Mouse (Mus musculus) G1E (cell line): ENCODE measurements around the gene Rtn4r. TPM values are rescaled to one million over a fixed set of nuclear protein-coding genes. Genes with fewer than 3 reads are reported as not detected.

Experiments used
- ATAC-seq: 2 replicates; pipeline ENCODE4 v1.8.0; 2016; ENCODE audit warnings: mild to moderate bottlenecking; ENCODE audit not compliant: insufficient number of reproducible peaks, poor library complexity, low FRiP score, severe bottlenecking; ENCODE audit errors: extremely low read depth
- DNase-seq: peaks from one replicate; pipeline ENCODE4 v3.0.0; 2012; ENCODE audit warnings: low spot score
- H3K27me3 ChIP-seq: 2 replicates; pipeline ENCODE4 v1.6.1; 2012; ENCODE audit warnings: mild to moderate bottlenecking, low read length, inconsistent platforms; ENCODE audit not compliant: insufficient read depth
- H3K36me3 ChIP-seq: replicated peaks from 2 replicates; pipeline ENCODE3; 2012; ENCODE audit warnings: mild to moderate bottlenecking, inconsistent platforms
- H3K4me1 ChIP-seq: 2 replicates; pipeline ENCODE4 v1.6.1; 2012; ENCODE audit warnings: low read depth, low read length, inconsistent platforms, mixed read lengths; ENCODE audit not compliant: insufficient read depth
- H3K4me3 ChIP-seq: 2 replicates; pipeline ENCODE4 v1.5.1; 2012; ENCODE audit warnings: low read depth, mild to moderate bottlenecking, inconsistent platforms, low read length, moderate library complexity, mixed read lengths
- H3K9me3 ChIP-seq: replicated peaks from 2 replicates; pipeline ENCODE4 v1.6.1; 2012; ENCODE audit warnings: inconsistent platforms
- CTCF ChIP-seq: IDR thresholded peaks from 2 replicates; pipeline ENCODE4 v1.5.1; 2012; ENCODE audit warnings: low read depth, low read length, inconsistent platforms, mixed read lengths
- GATA1 ChIP-seq: IDR thresholded peaks from 2 replicates; pipeline ENCODE4 v1.6.1; 2012; ENCODE audit warnings: borderline replicate concordance, low read length, inconsistent platforms, mixed read lengths
- GATA2 ChIP-seq: IDR thresholded peaks from 2 replicates; pipeline ENCODE4 v1.6.1; 2012; ENCODE audit warnings: low read depth, low read length, inconsistent platforms, borderline replicate concordance
- POLR2AphosphoS5 ChIP-seq: IDR thresholded peaks from 2 replicates; pipeline ENCODE4 v1.6.1; 2012; ENCODE audit warnings: low read depth, low read length, inconsistent platforms; ENCODE audit not compliant: insufficient replicate concordance
- TAL1 ChIP-seq: conservative IDR thresholded peaks from 2 replicates; pipeline ENCODE4 v1.6.1; 2012; ENCODE audit warnings: low read depth, low read length, inconsistent platforms, mixed read lengths
- polyA plus RNA-seq: library from polyadenylated mRNA; stranded (reverse); fragments of >175 nt; gene quantifications from 2 replicates; pipeline ENCODE4 v1.2.3, GENCODE M21; 2012
- total RNA-seq, 2 experiments: library from RNA; stranded (forward) in 1 of 2; stranded (reverse) in 1 of 2; fragments of 200-1000 nt in 1 of 2; fragments of >200 nt in 1 of 2; fragmentation: Nextera tagmentation in 1 of 2; gene quantifications; 2 replicates each; pipeline ENCODE4 v1.2.3; 2014 to 2017

Gene Rtn4r
- total and polyA plus RNA-seq, 3 experiments, result 0.11 TPM; not detected in 2

DNA sequence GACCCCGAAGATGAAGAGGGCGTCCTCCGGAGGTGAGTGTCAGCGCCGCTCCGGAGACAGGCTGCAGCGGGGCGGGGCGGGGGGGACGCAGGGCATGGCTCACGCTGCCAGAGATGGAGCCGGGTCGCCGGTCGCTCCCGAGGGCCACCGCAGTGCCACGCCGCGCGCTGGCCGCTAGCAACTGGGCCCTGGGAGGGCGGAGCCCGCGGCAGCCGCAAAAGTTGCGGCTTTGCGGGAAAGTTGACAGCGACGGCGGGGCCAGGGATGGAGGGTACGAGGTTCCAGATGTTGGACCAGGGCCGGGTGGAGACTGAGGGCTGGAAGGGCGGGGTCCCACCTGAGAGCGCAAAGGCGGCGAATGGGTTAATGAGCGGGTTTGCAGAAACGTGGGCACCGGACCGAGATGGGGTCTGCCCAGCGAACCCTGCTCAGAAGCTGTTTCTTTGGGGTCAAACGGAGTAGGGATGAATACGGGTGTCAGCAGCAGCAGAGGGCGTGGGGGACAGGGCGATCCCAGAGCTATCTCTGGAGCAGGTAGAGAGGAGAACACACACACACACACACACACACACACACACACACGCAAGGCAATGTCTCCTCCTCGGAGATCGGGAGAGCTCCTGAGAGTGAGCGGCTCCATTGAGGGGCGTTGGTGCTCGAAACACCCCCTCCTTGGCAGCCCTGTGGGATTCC, 575 bp downstream of the Rtn4r start:
- no peak for DNase-seq
- Histone ChIP-seq H3K9me3 (peaks cover 9% of the 10 kb centered on the region), H3K27me3 (peaks cover 10% of the 10 kb centered on the region; the same call in 1 of the 2 replicates), H3K36me3 (no peaks in the 10 kb centered on the region), H3K4me3 (no peak overlapping the region), H3K4me1 (no peaks in the 10 kb centered on the region)
- no peak for TF ChIP-seq GATA2
- no peak for TF ChIP-seq CTCF
- TF ChIP-seq GATA1, result no peak
- TF ChIP-seq POLR2AphosphoS5, result no peak
- no peak for TF ChIP-seq TAL1
- no peak for ATAC-seq

DNA sequence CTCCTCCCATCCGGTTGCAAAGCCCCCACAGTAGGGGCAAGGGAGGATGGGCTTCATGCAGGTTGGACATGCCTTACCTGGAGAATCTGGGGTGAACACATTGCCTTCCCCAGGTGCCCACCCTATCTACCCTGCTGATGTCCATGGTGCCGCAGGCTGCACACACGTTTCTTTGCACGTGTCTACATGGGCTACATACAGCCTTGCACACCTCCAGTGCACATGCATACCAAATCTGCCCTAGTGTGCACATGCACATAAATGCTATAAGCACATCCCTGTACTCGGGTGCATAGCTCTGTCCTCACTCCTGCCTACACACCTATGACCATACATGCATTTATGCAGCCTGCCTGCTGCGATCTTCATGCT, 1.1 kb downstream of the Rtn4r start:
- Histone ChIP-seq H3K4me3 (no peak overlapping the region), H3K36me3 (no peaks in the 10 kb centered on the region), H3K27me3 (peaks cover 11% of the 10 kb centered on the region; the same call in 1 of the 2 replicates), H3K9me3 (peaks cover 9% of the 10 kb centered on the region), H3K4me1 (no peaks in the 10 kb centered on the region)
- DNase-seq (no peak), ATAC-seq (no peak)
- no peak for TF ChIP-seq GATA2
- TF ChIP-seq GATA1, result no peak

DNA sequence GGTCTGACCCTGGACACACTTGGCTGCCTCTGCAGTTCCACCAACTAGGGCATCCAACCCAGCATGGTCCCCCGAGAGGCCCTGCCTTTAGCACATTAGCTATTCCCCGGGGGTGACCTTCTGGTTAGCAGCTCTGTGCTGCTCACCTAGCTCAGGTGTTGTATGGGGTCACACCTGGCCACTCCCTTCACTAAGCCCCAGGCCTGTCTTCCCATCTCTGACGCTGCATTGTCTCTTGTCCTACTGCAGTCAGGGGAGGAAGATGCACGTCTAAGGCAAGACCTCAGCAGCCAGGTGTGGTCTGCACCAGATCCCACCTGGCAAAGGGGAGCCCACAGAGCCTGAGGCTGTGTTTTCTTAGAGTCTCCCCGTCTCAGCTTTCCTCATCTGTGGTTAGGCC, 2.0 kb downstream of the Rtn4r start:
- Histone ChIP-seq H3K36me3 (no peaks in the 10 kb centered on the region), H3K9me3 (peaks cover 9% of the 10 kb centered on the region), H3K4me1 (no peaks in the 10 kb centered on the region), H3K4me3 (no peak overlapping the region), H3K27me3 (peaks cover 14% of the 10 kb centered on the region; the same call in 1 of the 2 replicates)
- DNase-seq (no peak), ATAC-seq (no peak)
- TF ChIP-seq GATA1 (no peak), TAL1 (no peak), GATA2 (no peak), POLR2AphosphoS5 (no peak), CTCF (no peak)

DNA sequence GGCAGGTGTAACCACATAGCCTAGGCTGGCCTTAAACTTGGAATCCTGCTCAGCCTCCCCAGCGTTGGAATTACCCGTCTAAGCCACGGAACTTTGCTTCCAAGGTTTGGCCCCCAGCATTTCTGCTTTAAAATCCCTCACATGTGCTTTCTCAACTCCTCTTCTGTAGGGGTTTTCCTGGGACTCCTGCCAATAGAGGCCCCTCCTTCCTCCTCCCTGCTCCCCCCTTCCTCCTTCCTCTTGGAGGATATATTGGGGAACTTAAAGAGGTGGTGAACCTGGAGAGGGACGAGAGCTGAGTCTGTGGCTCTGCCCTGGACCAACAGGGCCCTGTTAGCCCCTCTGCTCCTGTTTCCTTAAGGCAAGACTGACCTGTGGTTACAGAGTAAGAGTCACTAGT, 2.8 kb downstream of the Rtn4r start:
- ATAC-seq (no peak), DNase-seq (no peak)
- H3K9me3 ChIP-seq, result peaks cover 9% of the 10 kb centered on the region
- no peak for TF ChIP-seq TAL1
- TF ChIP-seq GATA2, result no peak
- TF ChIP-seq CTCF, result no peak
- TF ChIP-seq POLR2AphosphoS5, result no peak
- no peak for TF ChIP-seq GATA1
- H3K36me3 ChIP-seq, result no peaks in the 10 kb centered on the region
- peaks cover 19% of the 10 kb centered on the region for H3K27me3 ChIP-seq
- H3K4me1 ChIP-seq, result no peaks in the 10 kb centered on the region
- H3K4me3 ChIP-seq, result no peak overlapping the region

DNA sequence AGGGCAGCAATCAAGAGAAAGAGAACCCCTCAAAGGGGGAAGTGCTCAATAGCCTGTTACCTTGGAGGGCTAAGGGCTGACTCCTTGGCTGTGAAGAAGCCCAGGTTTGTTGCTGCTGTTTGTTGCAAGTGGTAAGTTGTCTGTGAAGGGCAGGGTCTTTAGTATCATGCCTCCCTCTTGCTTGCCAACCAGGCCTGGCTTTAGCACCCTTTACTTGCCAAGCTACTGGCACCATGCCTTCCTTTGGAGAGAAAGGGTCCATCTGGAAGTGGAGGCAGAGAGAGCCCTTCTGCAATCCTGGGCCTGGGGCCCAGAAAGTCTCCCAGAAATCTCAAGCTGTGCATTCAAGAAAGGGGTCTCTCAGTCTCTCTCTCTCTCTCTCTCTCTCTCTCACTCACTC, 3.3 kb downstream of the Rtn4r start:
- H3K4me1 ChIP-seq, result no peaks in the 10 kb centered on the region
- H3K4me3 ChIP-seq, result no peak overlapping the region
- ATAC-seq (no peak), DNase-seq (no peak)
- peaks cover 9% of the 10 kb centered on the region for H3K9me3 ChIP-seq
- no peaks in the 10 kb centered on the region for H3K36me3 ChIP-seq
- peaks cover 22% of the 10 kb centered on the region for H3K27me3 ChIP-seq
- TF ChIP-seq CTCF (no peak), TAL1 (no peak), GATA2 (no peak)

DNA sequence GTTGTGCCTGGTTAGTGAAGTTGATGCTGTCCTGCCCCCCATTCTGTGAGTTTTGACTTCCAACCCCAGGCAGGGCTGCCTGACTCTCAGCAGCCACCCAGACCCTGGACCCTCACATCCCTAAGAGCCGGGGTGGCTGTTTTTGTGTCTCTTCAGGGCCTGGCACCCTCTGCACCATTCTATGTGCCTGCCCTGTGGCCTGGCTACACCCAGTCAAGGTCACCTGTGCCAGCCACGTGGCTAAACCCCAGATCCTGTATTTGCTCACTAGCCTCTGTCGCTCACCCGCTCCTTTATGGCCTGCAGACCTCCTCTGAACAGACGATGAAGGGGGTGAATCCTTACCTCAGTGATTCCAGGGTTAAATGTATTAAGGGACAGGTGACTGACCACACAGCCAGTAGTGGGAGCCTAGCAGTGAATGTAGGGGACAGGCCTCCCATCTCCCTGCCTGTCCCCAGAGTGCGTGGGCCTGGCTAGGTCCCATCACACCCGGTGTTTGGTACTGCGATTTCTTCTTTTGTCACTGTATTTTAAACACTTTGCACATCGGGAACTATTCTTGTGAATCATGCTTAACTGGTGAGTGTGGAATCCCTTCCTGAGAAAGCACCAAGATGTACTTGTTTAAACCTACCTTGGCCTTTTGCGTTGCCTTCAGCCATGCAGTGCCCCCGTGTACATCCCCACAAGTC, 4.0 kb downstream of the Rtn4r start:
- no peaks in the 10 kb centered on the region for H3K36me3 ChIP-seq
- peaks cover 9% of the 10 kb centered on the region for H3K9me3 ChIP-seq
- no peak for TF ChIP-seq TAL1
- TF ChIP-seq CTCF, result no peak
- no peak for TF ChIP-seq GATA1
- no peak for TF ChIP-seq POLR2AphosphoS5
- no peak for TF ChIP-seq GATA2
- peaks cover 28% of the 10 kb centered on the region for H3K27me3 ChIP-seq
- no peak for ATAC-seq
- DNase-seq, result no peak
- no peaks in the 10 kb centered on the region for H3K4me1 ChIP-seq
- no peak overlapping the region for H3K4me3 ChIP-seq

DNA sequence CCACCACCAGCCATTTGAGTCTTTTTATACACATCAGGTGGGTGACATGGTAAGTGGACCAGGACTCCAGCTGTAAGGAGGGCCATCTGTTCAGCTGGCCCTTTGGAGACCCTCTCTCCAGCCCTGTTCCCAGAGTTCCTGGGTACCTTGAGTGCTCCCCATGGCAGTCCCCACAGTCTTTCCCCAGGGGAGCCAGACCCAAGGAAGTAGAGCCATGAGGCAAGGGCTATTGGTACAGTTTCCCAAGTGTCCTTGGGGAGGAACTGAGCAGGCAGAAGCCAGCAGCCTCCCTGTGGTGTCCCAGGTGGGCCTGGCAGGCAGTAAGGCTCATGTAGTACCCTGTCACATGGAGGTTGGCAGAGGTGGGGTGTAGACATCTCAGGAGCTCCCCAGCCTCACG, 4.6 kb downstream of the Rtn4r start:
- Histone ChIP-seq H3K27me3 (peaks cover 33% of the 10 kb centered on the region), H3K4me1 (no peaks in the 10 kb centered on the region), H3K36me3 (no peaks in the 10 kb centered on the region), H3K4me3 (no peak overlapping the region), H3K9me3 (peaks cover 9% of the 10 kb centered on the region)
- no peak for DNase-seq
- TF ChIP-seq POLR2AphosphoS5 (no peak), GATA2 (no peak), TAL1 (no peak), GATA1 (no peak), CTCF (no peak)
- no peak for ATAC-seq
